Mouse (Mus musculus) retina, adult 2 months (tissue): Measurements from ENCODE around the gene Olfr1493-ps1.

Source experiments
- DNase-seq: peaks from one replicate; pipeline ENCODE4 v3.0.0-alpha.2; 2012; ENCODE audit warnings: low read depth, low spot score

Gene Olfr1493-ps1

GRCm38 (mm10) chr19:13722978-13723377 is at the start of gene Olfr1493-ps1:
TSS of gene Olfr1493-ps1 (plus strand) at chr19:13723278.
- DNase-seq: no peak

- no peak for DNase-seq
Measured at GRCm38 (mm10) chr19:13696968-13697367, 26.1 kb upstream of the Olfr1493-ps1 start, which contains the start of gene Olfr1491. TSS of gene Olfr1491 (plus strand) at chr19:13697268.

- DNase-seq: no peak
Measured at GRCm38 (mm10) chr19:13739428-13739827, 16.4 kb downstream of the Olfr1493-ps1 start, which contains the start of gene Olfr1494. TSS of gene Olfr1494 (plus strand) at chr19:13739728.

GRCm38 (mm10) chr19:13749366-13749765 is 26.3 kb downstream of the Olfr1493-ps1 start:
- no peak for DNase-seq

GRCm38 (mm10) chr19:13764306-13764705 is 41.2 kb downstream of the Olfr1493-ps1 start, which contains the start of gene Olfr1495:
TSS of gene Olfr1495 (plus strand) at chr19:13764606.
- no peak for DNase-seq

GRCm38 (mm10) chr19:13768565-13769276 is 45.6 kb downstream of the Olfr1493-ps1 start:
- DNase-seq: no peak

- no peak for DNase-seq
Measured at GRCm38 (mm10) chr19:13777578-13777977, 54.5 kb downstream of the Olfr1493-ps1 start, which contains the start of gene Olfr1496. TSS of gene Olfr1496 (plus strand) at chr19:13777878.
